Mouse (Mus musculus): ENCODE results near the gene Dennd4b. TPM values are rescaled to one million over a fixed set of nuclear protein-coding genes. Genes with fewer than 3 reads are reported as not detected.
A peak's percentile ranks its signal among the peaks of the same experiment; 100 is the strongest.
"Not testable (repeated sequence)": the region's sequence is repeated elsewhere in the genome, so short reads cannot be mapped to it uniquely, and the experiment has no call there.

Dennd4b gene
- total RNA-seq, 2 experiments from 2014 or later: 28.2 to 29.4 TPM

DNA sequence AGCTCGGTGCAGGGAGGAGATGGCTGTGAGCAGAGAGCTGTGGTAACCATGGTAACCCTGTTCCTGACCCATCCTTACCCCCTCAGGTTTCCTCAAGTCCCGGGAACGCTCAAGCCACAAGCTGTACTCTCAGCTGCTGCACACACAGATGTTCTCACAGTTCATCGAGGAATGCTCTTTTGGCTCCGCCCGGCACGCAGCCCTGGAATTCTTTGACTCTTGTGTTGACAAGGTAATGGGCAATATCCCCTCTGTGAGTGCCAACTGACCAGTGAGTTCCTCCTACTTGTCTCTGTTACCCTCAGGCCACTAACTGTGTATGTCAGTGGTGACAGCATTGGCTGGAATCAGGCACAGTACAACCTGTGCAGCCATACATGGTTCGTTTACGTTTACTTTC, 7.2 kb downstream of the Dennd4b start:
- intact Hi-C loops (cut with DNase I): no loop called here

DNA sequence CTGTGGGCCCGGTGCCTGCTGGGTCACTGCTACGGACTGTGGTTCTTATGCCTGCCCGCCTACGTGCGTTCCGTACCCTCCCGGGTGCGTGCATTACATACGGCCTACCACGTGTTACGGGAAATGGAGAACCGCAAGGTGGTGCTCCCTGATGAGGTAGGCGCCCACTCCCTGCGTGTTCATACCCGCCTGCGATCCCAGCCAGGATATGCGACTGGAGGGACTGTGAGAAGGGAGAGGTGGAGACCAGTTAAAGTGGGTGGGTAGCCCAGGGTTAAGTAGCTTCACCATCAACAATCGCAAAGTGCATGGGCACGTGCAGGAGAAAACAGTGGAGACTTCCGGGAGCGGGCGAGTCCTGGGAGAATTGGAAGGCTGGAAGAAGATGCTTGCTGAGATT, 8.9 kb downstream of the Dennd4b start:
- intact Hi-C loops (cut with DNase I): no loop called here
- DNase-seq (ENCODE audit: low spot score in 2 of 2): no peak

More for the DNA sequence above, 7.2 kb downstream of the Dennd4b start:
- no peak for DNase-seq (ENCODE audit: low spot score in 2 of 2)

DNA sequence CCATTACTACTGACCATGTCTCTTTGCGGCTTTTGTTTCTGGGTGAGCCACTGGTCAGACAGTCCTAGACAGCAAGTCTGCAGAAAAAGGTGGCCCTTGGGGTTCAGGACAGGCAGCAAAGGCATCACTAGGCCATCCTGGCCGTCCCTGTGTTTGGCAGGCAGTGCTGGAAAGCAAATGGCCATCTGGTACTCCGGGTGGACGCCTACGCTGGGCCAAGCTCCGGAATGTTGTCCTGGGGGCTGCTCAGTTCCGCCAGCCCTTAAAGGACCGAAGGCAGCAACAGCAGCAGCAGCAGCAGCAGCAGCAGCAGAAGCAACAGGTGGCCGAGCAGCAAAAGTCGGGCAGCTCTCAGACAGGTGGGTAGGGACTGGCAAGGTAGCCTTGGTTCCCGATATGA, 10.3 kb downstream of the Dennd4b start:
- intact Hi-C loops (cut with DNase I): no loop called here
- no peak for DNase-seq (ENCODE audit: low spot score in 2 of 2)

DNA sequence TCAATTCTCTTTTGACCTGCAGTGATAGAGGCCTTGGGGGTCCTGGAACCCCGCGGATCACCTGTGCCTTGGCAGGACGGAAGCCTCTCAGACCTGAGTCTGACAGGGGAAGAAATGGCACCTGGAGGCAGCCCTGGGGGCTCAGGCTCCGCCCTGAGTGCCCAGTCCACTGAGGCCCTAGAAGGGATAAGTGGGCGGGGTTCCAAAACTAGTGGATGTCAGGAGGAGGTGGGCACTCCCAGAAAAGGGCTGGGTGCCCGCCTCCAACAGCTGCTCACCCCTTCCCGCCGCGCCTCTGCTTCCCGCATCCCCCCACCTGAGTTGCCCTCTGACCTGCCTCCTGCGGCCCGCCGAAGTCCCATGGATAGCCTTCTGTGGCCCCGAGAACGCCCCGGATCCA, 11.9 kb downstream of the Dennd4b start:
- no peak for DNase-seq (ENCODE audit: low spot score in 2 of 2)
- intact Hi-C loops (cut with DNase I): no loop called here

DNA sequence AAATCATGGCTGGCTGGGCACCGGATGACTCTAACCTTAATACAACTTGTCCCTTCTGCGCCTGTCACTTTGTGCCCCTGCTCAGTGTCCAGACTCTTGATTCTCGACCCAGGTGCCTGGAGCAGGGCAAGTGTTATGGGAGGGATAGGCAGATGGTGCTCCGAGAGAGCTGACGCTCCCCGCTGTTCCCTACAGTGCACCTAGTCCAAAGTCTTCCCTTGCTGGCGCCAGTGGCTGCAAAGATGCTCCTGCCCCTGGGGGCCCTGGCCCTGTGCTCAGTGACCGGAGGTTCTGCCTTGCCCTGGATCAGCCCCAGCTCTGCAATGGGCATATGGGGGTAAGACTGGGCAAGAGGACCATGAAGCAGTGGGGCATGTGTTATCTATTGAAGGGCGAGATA, 12.8 kb downstream of the Dennd4b start:
- DNase-seq (ENCODE audit: low spot score in 2 of 2): no peak
- intact Hi-C loops (cut with DNase I): no loop called here

GRCm38 (mm10) chr3:90278211-90278610, 13.2 kb downstream of the Dennd4b start:
- no peak for DNase-seq (ENCODE audit: low spot score in 2 of 2)
- intact Hi-C loops (cut with DNase I): no loop called here

DNA sequence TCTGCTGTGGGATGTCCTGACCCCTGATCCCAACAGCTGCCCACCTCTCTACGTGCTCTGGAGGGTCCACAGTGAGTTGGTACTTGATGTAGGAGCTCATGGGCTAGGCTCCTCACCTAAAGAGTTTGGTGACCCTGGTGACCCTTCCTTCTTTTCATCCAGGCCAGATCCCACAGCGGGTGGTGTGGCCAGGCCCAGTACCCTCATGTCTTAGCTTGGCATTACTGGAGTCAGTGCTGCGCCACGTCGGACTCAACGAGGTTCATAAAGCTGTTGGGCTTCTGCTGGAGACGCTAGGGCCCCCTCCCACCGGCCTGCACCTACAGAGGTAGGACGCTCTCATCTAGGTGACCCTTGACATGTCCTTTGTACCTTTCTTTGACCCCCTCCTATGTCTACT, 14.2 kb downstream of the Dennd4b start:
- intact Hi-C loops (cut with DNase I): no loop called here
- DNase-seq (ENCODE audit: low spot score in 2 of 2): no peak

GRCm38 (mm10) chr3:90279743-90280142, 14.8 kb downstream of the Dennd4b start:
- intact Hi-C loops (cut with DNase I): no loop called here
- DNase-seq (ENCODE audit: low spot score in 2 of 2): no peak

DNA sequence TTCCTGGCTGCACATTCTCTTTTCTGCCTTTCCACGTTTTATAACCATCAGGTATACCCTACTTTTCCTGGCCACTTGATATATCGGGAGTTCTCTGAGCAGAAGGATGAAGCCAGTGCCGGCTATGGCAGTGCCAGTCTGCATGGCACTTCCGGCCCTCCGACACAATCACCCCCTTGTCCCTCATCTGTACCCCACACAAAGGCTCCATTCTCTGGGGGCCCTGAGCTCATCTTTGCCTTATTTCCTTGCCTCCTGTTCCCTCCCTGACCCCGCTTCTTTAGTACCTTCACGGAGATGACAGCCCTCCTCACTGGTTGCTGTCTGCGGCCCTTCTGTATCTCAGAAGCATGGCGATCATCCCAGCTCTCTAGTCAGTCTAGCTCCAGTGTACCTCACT, 15.7 kb downstream of the Dennd4b start:
- intact Hi-C loops (cut with DNase I): no loop called here
- DNase-seq (ENCODE audit: low spot score in 2 of 2): no peak

GRCm38 (mm10) chr3:90284150-90284549, 19.2 kb downstream of the Dennd4b start:
- no peak for DNase-seq (ENCODE audit: low spot score in 2 of 2)
- intact Hi-C loops (cut with DNase I): no loop called here

- intact Hi-C loops (cut with DNase I): not testable (repeated sequence)
Measured at GRCm38 (mm10) chr3:90289403-90289802, 24.4 kb downstream of the Dennd4b start.

DNA sequence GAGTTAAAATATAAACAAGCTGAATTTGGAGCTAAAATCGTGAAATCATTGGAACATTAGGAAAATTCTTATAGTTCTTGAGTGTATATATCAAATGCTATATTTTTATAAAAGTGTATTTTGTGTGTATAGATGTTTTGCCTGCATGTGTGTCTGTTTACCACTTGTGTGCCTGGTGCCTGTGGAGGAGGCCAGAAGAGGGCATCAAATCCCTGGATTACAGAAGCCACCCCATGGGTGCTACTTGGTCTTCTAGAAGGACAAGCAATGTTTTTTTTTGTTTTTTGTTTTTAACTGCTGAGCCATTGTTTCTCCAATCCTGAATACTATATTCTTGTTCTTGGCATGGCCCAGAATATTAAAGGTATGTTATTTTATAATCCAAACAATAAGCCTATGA, 25.6 kb downstream of the Dennd4b start:
- DNase-seq (ENCODE audit: low spot score in 2 of 2): no peak
- intact Hi-C loops (cut with DNase I): loop anchor here (5.0 kb wide), 1 partner anchor 82 kb away; no protein-coding TSS in a partner anchor

More at GRCm38 (mm10) chr3:90289403-90289802, 24.4 kb downstream of the Dennd4b start:
- DNase-seq (ENCODE audit: low spot score in 2 of 2): not testable (repeated sequence)

DNA sequence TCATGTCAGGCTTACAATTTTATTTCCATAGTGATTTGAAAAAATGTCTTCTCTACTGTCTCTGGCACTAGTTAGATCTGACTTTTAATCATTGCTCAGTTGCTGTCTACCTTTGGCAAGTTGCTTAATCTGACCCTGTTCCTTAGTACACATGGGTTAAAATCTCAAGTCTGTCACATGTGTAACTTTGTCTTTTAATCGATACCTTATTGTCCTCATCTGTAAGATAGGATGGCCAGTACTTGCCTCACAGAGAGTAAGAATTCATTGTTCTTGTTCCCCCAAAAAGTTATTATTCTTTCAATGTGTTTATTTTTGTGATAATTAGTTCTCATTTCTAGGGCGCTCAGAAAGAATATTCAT, 27.0 kb downstream of the Dennd4b start:
- no peak for DNase-seq (ENCODE audit: low spot score in 2 of 2)
- intact Hi-C loops (cut with DNase I): loop anchor here (5.0 kb wide), 1 partner anchor 80 kb away; no protein-coding TSS in a partner anchor

DNA sequence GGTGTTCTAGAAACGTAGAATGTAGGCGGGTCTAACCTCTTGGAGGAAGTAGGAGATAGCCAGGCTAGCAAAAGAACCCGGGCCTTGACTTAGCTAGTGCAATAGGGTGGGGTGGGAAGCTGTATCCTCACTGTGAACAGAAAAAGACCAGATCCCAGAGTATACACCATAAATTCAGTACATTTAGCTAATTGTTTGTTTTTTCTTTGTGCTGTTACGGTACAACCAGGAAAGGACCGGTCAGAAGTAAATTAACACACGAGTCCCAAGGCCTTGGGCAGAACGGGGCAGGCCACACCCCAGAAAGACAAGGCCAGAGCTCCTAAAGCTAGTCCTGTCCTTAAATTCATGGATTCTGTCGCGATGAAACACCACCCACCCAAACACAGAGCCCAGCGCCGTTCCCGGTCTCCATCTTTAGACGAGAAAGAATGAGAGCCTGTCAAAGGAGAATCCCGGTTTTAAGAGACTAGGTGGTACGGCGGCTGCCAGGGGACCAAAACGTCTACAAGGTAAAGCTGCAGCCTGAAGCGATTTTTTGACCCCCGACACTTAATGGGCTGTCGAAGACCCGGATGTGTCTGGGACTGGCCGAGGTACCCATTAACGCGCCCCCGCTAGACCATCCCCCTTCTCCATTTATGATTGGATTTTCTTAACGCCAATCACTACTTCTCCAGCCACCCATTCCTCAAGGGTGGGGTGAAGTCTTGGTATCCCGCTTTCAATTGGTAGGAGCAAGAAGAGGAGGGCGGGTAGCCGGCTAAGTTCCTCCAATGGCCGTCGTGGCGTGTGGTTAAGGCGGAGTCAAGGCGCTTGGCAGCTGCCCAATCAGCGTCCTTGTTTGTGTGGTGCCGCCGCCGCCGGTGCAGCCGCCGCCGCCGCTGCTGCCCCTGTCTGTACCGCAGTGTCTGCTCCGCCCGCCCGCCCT, 27.6 kb downstream of the Dennd4b start, which contains the start of gene Gatad2b:
TSS of gene Gatad2b (plus strand) at position 834 of the 931 bp plus-strand sequence.
- intact Hi-C loops (cut with DNase I): loop anchor here (5.0 kb wide), 1 partner anchor 80 kb away; no protein-coding TSS in a partner anchor
- DNase-seq (ENCODE audit: low spot score in 2 of 2): peak; percentile 99 to 100

- DNase-seq (ENCODE audit: low spot score in 2 of 2): peak; percentile 54 to 59
- intact Hi-C loops (cut with DNase I): loop anchor here (5.0 kb wide), 1 partner anchor 79 kb away; no protein-coding TSS in a partner anchor
Measured at GRCm38 (mm10) chr3:90293352-90294063, 28.5 kb downstream of the Dennd4b start.

- intact Hi-C loops (cut with DNase I): loop anchor here (5.0 kb wide), 1 partner anchor 78 kb away; no protein-coding TSS in a partner anchor
- DNase-seq (ENCODE audit: low spot score in 2 of 2): peak in 1 of 2 experiments; percentile 20
Measured at GRCm38 (mm10) chr3:90294064-90294440, 29.1 kb downstream of the Dennd4b start.

DNA sequence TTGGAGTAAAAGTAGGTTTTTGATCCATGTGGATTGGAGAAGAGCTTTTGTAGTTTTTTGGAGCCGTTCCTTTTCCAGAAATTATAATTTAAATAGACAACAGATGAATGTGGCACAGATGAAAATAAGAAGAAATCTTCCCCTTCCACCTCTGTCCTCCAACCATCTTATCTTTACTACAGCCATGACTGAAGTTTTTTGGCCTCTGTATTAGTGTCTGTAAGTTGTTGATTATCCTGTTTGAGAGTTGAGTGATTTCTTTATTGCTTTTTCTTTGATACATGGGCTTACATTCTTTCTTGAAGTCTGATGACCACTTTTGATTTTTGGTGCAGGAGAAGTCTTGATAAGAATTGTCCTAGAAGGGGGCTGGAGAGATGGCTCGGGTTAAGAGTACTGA, 29.7 kb downstream of the Dennd4b start:
- DNase-seq (ENCODE audit: low spot score in 2 of 2): no peak
- intact Hi-C loops (cut with DNase I): loop anchor here (5.0 kb wide), 2 partner anchors 43 to 78 kb away; no protein-coding TSS in a partner anchor

DNA sequence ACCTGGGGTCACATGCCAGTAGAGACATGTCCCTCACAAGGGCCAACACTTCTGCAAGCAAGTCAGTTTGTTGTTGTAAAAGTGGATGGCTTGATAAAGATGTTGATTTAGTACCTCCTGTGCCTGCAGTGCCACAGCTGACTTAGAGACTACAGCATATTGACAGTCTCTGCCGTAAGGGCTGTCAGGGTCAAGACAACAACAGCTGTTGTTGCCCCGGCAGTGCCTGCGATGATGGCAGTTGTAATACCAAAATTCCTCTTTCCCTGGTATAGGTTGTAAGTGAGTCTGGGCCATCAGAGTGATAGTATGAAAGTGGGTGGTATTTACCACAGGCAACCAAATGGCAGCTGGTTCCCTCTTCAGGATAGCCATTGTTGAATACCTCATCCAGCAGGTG, 40.8 kb downstream of the Dennd4b start:
- intact Hi-C loops (cut with DNase I): no loop called here
- DNase-seq (ENCODE audit: low spot score in 2 of 2): no peak

DNA sequence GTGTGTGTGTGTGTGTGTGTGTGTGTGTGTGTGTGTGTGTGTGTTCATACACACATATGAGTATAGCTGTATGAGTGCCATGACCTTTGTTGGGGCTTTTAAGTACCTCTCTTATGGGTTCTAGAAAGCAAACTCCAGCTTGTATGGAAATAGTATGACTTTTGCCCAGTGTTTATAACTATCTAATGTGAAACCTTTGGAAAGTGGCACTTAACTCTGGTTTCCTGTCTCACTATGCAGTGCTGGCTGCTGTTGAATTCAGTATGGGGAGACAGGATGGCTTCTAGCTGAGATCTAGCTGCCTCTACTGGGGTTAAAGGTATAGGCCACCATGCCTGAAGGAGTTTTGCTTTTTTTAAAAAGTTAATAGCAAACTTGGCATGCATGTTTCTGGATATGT, 44.6 kb downstream of the Dennd4b start:
- intact Hi-C loops (cut with DNase I): no loop called here
- DNase-seq (ENCODE audit: low spot score in 2 of 2): no peak

- no peak for DNase-seq (ENCODE audit: low spot score in 2 of 2)
- intact Hi-C loops (cut with DNase I): no loop called here
Measured at GRCm38 (mm10) chr3:90313367-90313766, 48.4 kb downstream of the Dennd4b start.

Measured in left cerebral cortex, postnatal 14 days (tissue).